Mouse (Mus musculus) limb, embryonic 13.5 days (tissue): ENCODE results near the gene Smim14. TPM values are rescaled to one million over a fixed set of nuclear protein-coding genes. Genes with fewer than 3 reads are reported as not detected.

Experiments
- ATAC-seq: fragments of 200-750 bp; cut with Nextera tagmentation; 2 replicates; pipeline ENCODE4 v1.8.0; 2017; ENCODE audit warnings: low read depth, moderate number of reproducible peaks, moderate TSS enrichment; ENCODE audit not compliant: low FRiP score
- H3K27ac ChIP-seq: fragments of 300-500 bp; sonication (generic); 2 replicates; pipeline ENCODE4 v1.5.1; 2015; ENCODE audit warnings: inconsistent platforms, mild to moderate bottlenecking, moderate library complexity
- H3K27me3 ChIP-seq: fragments of 300-500 bp; sonication (generic); 2 replicates; pipeline ENCODE4 v1.6.1; 2015; ENCODE audit warnings: mild to moderate bottlenecking, inconsistent platforms
- H3K36me3 ChIP-seq: fragments of 300-500 bp; sonication (generic); 2 replicates; pipeline ENCODE4 v1.6.1; 2015; ENCODE audit warnings: inconsistent platforms, mild to moderate bottlenecking, moderate library complexity
- H3K4me1 ChIP-seq: fragments of 300-500 bp; sonication (generic); 2 replicates; pipeline ENCODE4 v1.6.1; 2015; ENCODE audit warnings: inconsistent platforms
- H3K4me2 ChIP-seq: fragments of 300-500 bp; sonication (generic); replicated peaks from 2 replicates; pipeline ENCODE4 v1.6.1; 2015; ENCODE audit warnings: inconsistent platforms, mild to moderate bottlenecking, moderate library complexity
- H3K4me3 ChIP-seq: fragments of 300-500 bp; sonication (generic); 2 replicates; pipeline ENCODE4 v1.5.1; 2015; ENCODE audit warnings: moderate library complexity, mild to moderate bottlenecking, inconsistent platforms
- H3K9ac ChIP-seq: fragments of 300-500 bp; sonication (generic); 2 replicates; pipeline ENCODE4 v1.6.1; 2015; ENCODE audit warnings: mild to moderate bottlenecking, inconsistent platforms
- H3K9me3 ChIP-seq: fragments of 300-500 bp; sonication (generic); 2 replicates; pipeline ENCODE4 v1.6.1; 2016; ENCODE audit warnings: inconsistent platforms
- WGBS: fragments of 180-500 bp; shearing (Covaris S2); methylation state at CpG from one replicate; pipeline ENCODE4 v1.1.7; 2015; 5-methylcytosine and 5-hydroxymethylcytosine counted together
- polyA plus RNA-seq: library from polyadenylated mRNA; unstranded; fragments of >200 nt; fragmentation: Nextera tagmentation; extraction: Ambion mirVana; gene quantifications from 2 replicates; pipeline ENCODE4 v1.2.1, GENCODE M21; 2015

Smim14 gene
- polyA plus RNA-seq, 1 experiment from 2014 or later, result 116 TPM

DNA sequence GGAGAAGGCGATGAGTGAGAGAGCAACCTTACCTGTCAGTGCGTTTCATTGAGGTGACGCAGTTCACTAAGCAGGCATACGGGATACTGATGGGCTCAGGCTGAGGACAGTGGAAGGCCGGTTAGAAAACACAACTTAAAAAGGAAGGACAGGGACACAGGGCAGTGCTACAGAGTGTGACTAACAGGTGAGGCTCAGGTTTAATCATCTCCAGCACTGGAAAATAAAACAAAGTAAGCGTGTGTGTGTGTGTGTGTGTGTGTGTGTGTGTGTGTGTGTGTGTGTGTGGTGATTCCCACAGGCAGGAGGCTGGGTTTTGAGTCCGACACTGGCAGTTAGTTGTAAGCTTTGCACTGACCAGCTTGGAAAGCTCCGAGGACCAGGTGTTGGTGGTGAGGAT lies 114.2 kb downstream of the Smim14 start:
- no peaks in the 10 kb centered on the region for H3K27me3 ChIP-seq
- no peaks in the 10 kb centered on the region for H3K9me3 ChIP-seq
- no peak overlapping the region for H3K4me3 ChIP-seq
- H3K4me2 ChIP-seq, result no peak overlapping the region
- H3K27ac ChIP-seq, result no peak overlapping the region
- H3K36me3 ChIP-seq, result peaks cover 91% of the 10 kb centered on the region
- no peaks in the 10 kb centered on the region for H3K4me1 ChIP-seq
- H3K9ac ChIP-seq, result no peak overlapping the region
- 88% methylated on average over 8 of the region's 8 CpGs for WGBS
- no peak for ATAC-seq

DNA sequence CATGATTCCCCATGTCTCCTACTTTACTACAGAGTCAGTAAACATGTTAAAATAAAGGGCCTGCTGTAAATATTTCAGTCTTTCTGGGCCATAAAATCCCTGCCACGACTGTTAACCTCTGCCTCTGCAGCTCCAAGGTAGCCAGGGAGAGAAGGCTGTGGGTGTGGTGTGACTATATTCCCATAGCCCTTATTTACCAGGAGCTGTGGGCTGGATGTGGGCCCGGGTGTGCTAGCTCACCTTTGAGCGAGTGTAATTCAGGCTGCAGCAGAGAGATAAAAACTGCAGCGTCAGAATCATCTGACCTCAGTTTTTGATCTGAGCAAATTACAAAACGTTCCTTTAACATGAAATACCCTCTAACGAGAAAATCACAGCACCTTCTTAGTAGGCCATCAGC lies 116.2 kb downstream of the Smim14 start:
- Histone ChIP-seq H3K4me2 (no peak overlapping the region), H3K27ac (no peak overlapping the region), H3K27me3 (no peaks in the 10 kb centered on the region), H3K9me3 (no peaks in the 10 kb centered on the region), H3K4me1 (peaks cover 7% of the 10 kb centered on the region), H3K9ac (no peak overlapping the region), H3K36me3 (peaks cover 92% of the 10 kb centered on the region), H3K4me3 (no peak overlapping the region)
- ATAC-seq, result no peak
- WGBS, result 46% methylated on average over 6 of the region's 6 CpGs

GRCm38 (mm10) chr5:65419136-65419535 lies 117.8 kb downstream of the Smim14 start:
- peaks cover 13% of the 10 kb centered on the region for H3K4me1 ChIP-seq
- H3K4me3 ChIP-seq, result no peak overlapping the region
- peaks cover 87% of the 10 kb centered on the region for H3K36me3 ChIP-seq
- no peak overlapping the region for H3K27ac ChIP-seq
- 87% methylated on average over 10 of the region's 10 CpGs for WGBS
- H3K27me3 ChIP-seq, result no peaks in the 10 kb centered on the region
- H3K9me3 ChIP-seq, result no peaks in the 10 kb centered on the region
- no peak for ATAC-seq
- H3K4me2 ChIP-seq, result no peak overlapping the region
- H3K9ac ChIP-seq, result no peak overlapping the region

DNA sequence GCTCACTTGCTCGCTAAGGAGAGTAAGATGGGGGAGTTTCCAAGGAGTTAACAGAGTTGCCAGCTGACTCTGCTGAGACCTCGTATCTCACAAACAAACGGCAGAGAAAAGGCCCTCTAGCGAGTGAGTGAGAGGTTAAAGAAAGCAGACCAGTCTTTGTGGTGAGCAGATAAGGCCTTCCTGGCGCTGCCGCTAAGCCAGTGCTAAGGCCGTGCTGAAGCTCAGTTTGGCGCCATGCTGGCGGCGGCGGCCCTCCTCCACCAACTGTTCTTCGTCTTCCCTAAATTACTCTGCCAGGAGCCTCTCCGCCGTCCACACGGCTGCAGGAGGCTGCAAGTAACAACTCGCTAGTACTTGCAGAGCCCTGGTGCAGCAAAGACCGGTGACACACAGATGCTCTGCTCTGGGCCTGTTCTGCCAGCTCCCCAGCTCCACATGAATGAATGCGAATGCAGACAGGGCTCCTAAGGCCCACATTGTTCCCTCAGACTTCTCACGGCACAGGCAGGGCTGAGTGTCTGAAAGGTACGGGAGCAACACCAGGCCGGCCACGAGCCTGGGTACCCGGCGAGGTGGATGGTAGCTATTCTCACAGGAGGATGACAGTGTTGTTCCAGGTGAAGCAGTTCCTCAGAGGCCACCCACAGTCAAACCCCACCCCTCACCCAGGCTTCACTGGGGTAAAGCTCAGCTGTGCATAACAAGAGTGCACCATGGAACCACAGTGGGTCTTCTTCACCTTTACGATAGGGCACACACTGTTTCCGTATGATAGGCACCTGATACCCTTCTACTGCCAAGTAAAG lies 121.1 kb downstream of the Smim14 start:
- no peak overlapping the region for H3K4me3 ChIP-seq
- peak; percentile 80 for ATAC-seq
- H3K4me2 ChIP-seq, result peak overlapping the region; percentile 41
- H3K36me3 ChIP-seq, result peaks cover 75% of the 10 kb centered on the region
- no peaks in the 10 kb centered on the region for H3K9me3 ChIP-seq
- peak overlapping the region; percentile 87 for H3K27ac ChIP-seq
- H3K4me1 ChIP-seq, result peaks cover 13% of the 10 kb centered on the region
- H3K9ac ChIP-seq, result peak overlapping the region; percentile 54
- H3K27me3 ChIP-seq, result no peaks in the 10 kb centered on the region
- 18% methylated on average over 26 of the region's 26 CpGs for WGBS

DNA sequence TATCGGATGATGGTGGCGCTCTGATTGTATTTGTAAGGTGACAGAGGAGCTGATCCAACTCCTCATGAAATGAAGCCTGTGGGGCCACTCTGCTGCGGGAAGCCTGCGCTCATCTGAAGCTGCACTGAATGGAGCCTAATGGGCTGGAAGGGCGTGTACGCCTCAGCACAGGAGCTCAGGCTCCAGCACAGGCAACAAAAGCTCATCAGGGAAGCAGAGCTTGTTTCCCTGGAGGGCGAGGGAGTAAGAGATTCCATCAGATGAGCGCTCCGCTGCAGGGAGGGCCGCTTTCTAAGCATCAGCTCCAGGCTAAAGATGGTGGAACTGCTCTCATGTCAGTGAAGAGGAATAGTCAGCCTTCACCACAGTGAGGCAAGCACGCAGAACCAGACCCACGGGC lies 129.0 kb downstream of the Smim14 start:
- no peak overlapping the region for H3K9ac ChIP-seq
- ATAC-seq, result no peak
- peaks cover 71% of the 10 kb centered on the region for H3K36me3 ChIP-seq
- H3K27me3 ChIP-seq, result no peaks in the 10 kb centered on the region
- WGBS, result 61% methylated on average over 12 of the region's 12 CpGs
- H3K9me3 ChIP-seq, result no peaks in the 10 kb centered on the region
- H3K27ac ChIP-seq, result no peak overlapping the region
- no peak overlapping the region for H3K4me3 ChIP-seq
- H3K4me2 ChIP-seq, result no peak overlapping the region
- no peaks in the 10 kb centered on the region for H3K4me1 ChIP-seq

DNA sequence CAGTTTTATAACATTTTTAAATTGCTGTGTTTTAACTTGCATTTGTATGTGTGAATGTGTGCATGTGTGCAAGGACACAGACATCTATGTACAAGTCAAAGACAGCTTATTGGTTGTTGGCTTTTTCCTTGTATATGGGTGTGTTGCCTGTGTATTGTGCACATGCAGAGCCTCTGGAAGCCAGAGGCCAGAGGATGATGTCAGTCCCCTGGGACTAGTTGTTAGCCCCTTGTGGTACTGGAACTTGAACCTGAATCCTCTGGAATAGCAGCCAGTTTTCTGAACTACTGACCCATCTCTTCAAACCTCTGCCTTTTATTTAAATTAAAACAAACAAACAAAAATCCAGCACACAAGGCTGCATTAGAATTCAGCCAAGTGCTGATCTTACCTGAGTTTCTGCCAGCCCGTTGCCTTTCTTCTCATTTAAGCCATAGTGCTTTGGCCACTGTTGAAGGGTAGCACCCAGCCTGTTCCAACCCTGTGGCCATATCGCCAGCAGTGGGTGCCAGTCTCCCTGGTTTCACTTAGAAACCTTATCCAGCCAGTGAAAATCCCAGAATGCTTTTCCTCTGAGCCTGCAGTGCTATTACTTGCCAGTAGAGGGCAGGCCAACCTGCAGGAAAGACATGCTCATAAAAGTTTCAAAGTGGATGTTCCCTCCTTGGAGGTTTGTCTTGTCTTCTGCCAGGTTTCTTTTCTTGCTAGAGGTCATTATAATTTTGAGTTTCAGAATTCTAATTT lies 135.6 kb downstream of the Smim14 start:
- Histone ChIP-seq H3K4me2 (no peak overlapping the region), H3K27me3 (no peaks in the 10 kb centered on the region), H3K4me3 (no peak overlapping the region), H3K36me3 (peaks cover 88% of the 10 kb centered on the region), H3K9me3 (no peaks in the 10 kb centered on the region), H3K4me1 (no peaks in the 10 kb centered on the region), H3K27ac (no peak overlapping the region), H3K9ac (no peak overlapping the region)
- no peak for ATAC-seq
- 35% methylated on average over 2 of the region's 2 CpGs for whole genome bisulfite sequencing

Other genes starting within 250 kb of the Smim14 start
- 120 and 125 TPM in 2 replicates for gene Rfc1, start 201.5 kb downstream of the Smim14 start, polyA plus RNA-seq
- 0.08 TPM in 1 of 2 replicates, not detected in the other for gene Klb, start 188.9 kb downstream of the Smim14 start, polyA plus RNA-seq
- gene Rpl9, start 145.7 kb downstream of the Smim14 start, polyA plus RNA-seq, result 1,018 and 1,074 TPM in 2 replicates
- 72.0 and 72.5 TPM in 2 replicates for gene Lias, start 145.7 kb downstream of the Smim14 start, polyA plus RNA-seq
- gene Ugdh, start 101.2 kb downstream of the Smim14 start, polyA plus RNA-seq, result 161 and 165 TPM in 2 replicates
- gene Gm43552, start 44.4 kb downstream of the Smim14 start, polyA plus RNA-seq, result not detected in 2 replicates
- gene Ube2k, start within 50 bp of the Smim14 start, polyA plus RNA-seq, result 197 and 215 TPM in 2 replicates
- 75.2 and 78.0 TPM in 2 replicates for gene Pds5a, start 161.1 kb upstream of the Smim14 start, polyA plus RNA-seq
- gene N4bp2, start 226.3 kb upstream of the Smim14 start, polyA plus RNA-seq, result 35.3 and 37.0 TPM in 2 replicates